Mouse (Mus musculus) bone marrow macrophage, adult 2 months (primary cell): ENCODE measurements at regions not wholly inside any gene's neighbourhood (a gene's known extent, or its start where the extent isn't known, plus 50 kb on each side); places are given as distances from the start of the nearest gene placed in this dataset.

Experiments used
- CTCF ChIP-seq: IDR thresholded peaks from 2 replicates; pipeline ENCODE4 v1.5.1; 2012; ENCODE audit warnings: low read depth, mild to moderate bottlenecking, low read length, moderate library complexity
- POLR2A ChIP-seq: IDR thresholded peaks from 2 replicates; pipeline ENCODE4 v1.6.1; 2012; ENCODE audit warnings: mild to moderate bottlenecking, low read depth, low read length, borderline replicate concordance

GRCm38 (mm10) chr2:75761626-75762025 lies 57.2 kb upstream of the Nfe2l2 start:
- no peak for TF ChIP-seq CTCF
- no peak for TF ChIP-seq POLR2A
